Mouse (Mus musculus) C2C12 (cell line): ENCODE measurements around the gene Mst1. TPM values are rescaled to one million over a fixed set of nuclear protein-coding genes. Genes with fewer than 3 reads are reported as not detected.

ENCODE experiments used
- H3K27me3 ChIP-seq: one replicate; pipeline ENCODE4 v1.6.1; 2011; ENCODE audit not compliant: control insufficient read depth, insufficient read depth, insufficient read length
- H3K36me3 ChIP-seq: one replicate; pipeline ENCODE4 v1.6.1; 2011; ENCODE audit not compliant: control insufficient read depth, insufficient read depth
- H3K4me3 ChIP-seq: one replicate; pipeline ENCODE4 v1.5.1; 2011; ENCODE audit warnings: mild to moderate bottlenecking, control low read depth; ENCODE audit not compliant: poor library complexity, insufficient read depth, severe bottlenecking
- H3K79me2 ChIP-seq: one replicate; pipeline ENCODE4 v1.6.1; 2011; ENCODE audit not compliant: control insufficient read depth, insufficient read depth
- H3K79me3 ChIP-seq: one replicate; pipeline ENCODE4 v1.6.1; 2011; ENCODE audit warnings: low read depth, control low read depth
- H3ac ChIP-seq: one replicate; pipeline ENCODE3; 2011; ENCODE audit warnings: low read depth; ENCODE audit not compliant: control insufficient read depth, insufficient read length
- CEBPB ChIP-seq: IDR thresholded peaks from one replicate; pipeline ENCODE4 v1.6.1; 2011; ENCODE audit warnings: low read depth, mild to moderate bottlenecking, control low read depth, moderate library complexity
- CTCF ChIP-seq: IDR thresholded peaks from one replicate; pipeline ENCODE4 v1.5.1; 2011; ENCODE audit not compliant: control insufficient read depth, insufficient read depth, insufficient read length
- FOSL1 ChIP-seq: IDR thresholded peaks from one replicate; pipeline ENCODE4 v1.8.0; 2011; ENCODE audit warnings: mild to moderate bottlenecking, low read length; ENCODE audit not compliant: poor library complexity, insufficient read depth, severe bottlenecking
- MAX ChIP-seq: IDR thresholded peaks from one replicate; pipeline ENCODE4 v1.6.1; 2011; ENCODE audit warnings: mild to moderate bottlenecking, control low read depth
- MYOD1 ChIP-seq: IDR thresholded peaks from one replicate; pipeline ENCODE4 v1.6.1; 2011; ENCODE audit warnings: low read depth; ENCODE audit not compliant: control insufficient read depth, insufficient read length
- MYOG ChIP-seq: IDR thresholded peaks from one replicate; pipeline ENCODE4 v1.6.1; 2011; ENCODE audit not compliant: control insufficient read depth, insufficient read length; ENCODE audit errors: extremely low read depth
- USF1 ChIP-seq: IDR thresholded peaks from one replicate; pipeline ENCODE4 v1.6.1; 2011; ENCODE audit warnings: low read depth, mild to moderate bottlenecking, control low read depth, moderate library complexity
- polyA plus RNA-seq: library from polyadenylated mRNA; unstranded; fragments of >200 nt; fragmentation: generic; extraction: Trizol; gene quantifications from one replicate; pipeline ENCODE4 v1.2.1, GENCODE M21; 2012; ENCODE audit warnings: missing spikeins

Gene Mst1
- polyA plus RNA-seq, 1 experiment = 0.09 TPM

DNA sequence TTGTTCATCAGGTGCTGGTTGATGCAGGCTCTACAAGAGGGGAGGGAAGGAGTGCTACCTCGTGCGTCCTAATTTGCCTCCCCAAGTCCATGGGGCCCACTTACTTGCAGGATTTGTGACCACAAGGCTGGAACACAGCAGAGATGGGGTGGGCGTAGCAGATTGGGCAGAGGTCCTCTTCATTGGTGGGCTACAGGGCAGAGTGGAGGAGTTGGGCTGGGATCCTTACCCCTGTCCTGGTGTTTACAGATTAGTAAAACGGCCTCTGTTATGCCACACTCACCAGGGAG lies 28.4 kb upstream of the Mst1 start:
- H3K27me3 ChIP-seq = no peaks in the 10 kb centered on the region
- H3K79me3 ChIP-seq = peaks cover 1% of the 10 kb centered on the region
- H3K79me2 ChIP-seq = peaks cover 12% of the 10 kb centered on the region
- no peak overlapping the region for H3ac ChIP-seq
- no peak overlapping the region for H3K4me3 ChIP-seq
- H3K36me3 ChIP-seq = peaks cover 13% of the 10 kb centered on the region
- no peak for TF ChIP-seq CEBPB
- no peak for TF ChIP-seq CTCF
- no peak for TF ChIP-seq FOSL1
- no peak for TF ChIP-seq MAX
- no peak for TF ChIP-seq USF1
- TF ChIP-seq MYOD1 = no peak
- no peak for TF ChIP-seq MYOG

DNA sequence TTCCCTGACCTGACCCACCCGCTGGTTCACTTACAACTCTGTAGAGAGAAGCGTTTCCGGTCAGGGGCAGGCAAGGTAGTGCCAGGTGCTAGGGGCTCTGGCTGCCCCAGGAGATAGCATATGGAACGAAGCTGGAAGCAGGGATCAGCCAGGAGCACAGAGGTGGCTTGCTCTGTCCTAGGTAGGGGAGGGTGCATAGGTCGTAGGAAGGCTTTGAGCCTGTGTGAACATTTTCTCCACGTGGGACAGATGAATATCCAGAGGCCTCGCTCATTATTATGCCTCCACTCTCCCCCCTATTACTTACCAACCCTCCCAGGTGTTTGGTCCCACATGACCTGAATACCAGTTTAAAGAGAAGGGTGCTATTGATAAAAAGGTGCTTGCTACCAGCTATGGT lies 27.8 kb upstream of the Mst1 start:
- H3K36me3 ChIP-seq = peaks cover 13% of the 10 kb centered on the region
- H3ac ChIP-seq = no peak overlapping the region
- peaks cover 1% of the 10 kb centered on the region for H3K79me3 ChIP-seq
- H3K27me3 ChIP-seq = no peaks in the 10 kb centered on the region
- no peak overlapping the region for H3K4me3 ChIP-seq
- peaks cover 12% of the 10 kb centered on the region for H3K79me2 ChIP-seq
- TF ChIP-seq FOSL1 (no peak), MAX (no peak), CEBPB (no peak), CTCF (no peak), USF1 (no peak), MYOD1 (no peak), MYOG (no peak)

DNA sequence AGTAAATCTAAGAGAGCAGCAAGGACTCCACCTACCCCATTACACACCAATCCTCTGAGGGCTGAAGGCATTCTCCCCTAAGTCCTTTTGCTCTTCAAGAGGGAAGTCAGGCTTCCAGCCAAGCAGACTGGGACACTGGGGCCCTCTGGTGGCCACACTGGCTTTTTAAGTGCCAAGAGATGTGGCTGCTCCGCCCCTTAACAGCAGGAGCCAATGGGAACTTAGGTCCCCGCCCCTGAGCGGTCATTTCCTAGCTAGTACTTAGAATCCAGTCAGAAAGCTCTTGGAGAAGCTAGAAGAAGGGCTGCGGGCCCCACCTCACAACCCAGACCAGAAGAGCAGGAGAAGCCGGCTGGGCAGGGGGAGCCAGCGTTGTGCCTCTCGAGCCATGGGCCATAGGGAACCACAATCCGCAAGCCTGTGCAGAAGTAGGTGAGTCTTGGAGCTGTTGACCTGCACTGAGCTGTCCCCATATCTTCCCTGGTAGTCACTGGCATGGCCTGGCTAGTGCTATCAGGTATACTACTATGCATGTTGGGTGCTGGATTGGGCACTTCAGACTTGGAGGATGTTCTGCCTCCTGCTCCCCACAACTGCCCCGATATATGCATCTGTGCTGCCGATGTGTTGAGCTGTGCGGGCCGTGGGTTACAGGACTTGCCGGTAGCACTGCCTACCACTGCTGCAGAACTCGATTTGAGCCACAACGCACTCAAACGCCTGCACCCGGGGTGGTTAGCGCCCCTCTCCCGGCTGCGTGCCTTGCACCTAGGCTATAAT lies 27.2 kb upstream of the Mst1 start, which contains the start of gene Amigo3:
Gene Amigo3, plus strand, starts transcription at position 275 of the 780 bp plus-strand sequence.
- H3K27me3 ChIP-seq = no peaks in the 10 kb centered on the region
- H3K79me2 ChIP-seq = peaks cover 12% of the 10 kb centered on the region
- peaks cover 13% of the 10 kb centered on the region for H3K36me3 ChIP-seq
- H3ac ChIP-seq = no peak within 1 kb of the TSS
- H3K79me3 ChIP-seq = peaks cover 1% of the 10 kb centered on the region
- no peak within 1 kb of the TSS for H3K4me3 ChIP-seq
- TF ChIP-seq USF1 (no peak), MYOG (no peak), MAX (no peak), FOSL1 (no peak), CTCF (peak; percentile 63)

DNA sequence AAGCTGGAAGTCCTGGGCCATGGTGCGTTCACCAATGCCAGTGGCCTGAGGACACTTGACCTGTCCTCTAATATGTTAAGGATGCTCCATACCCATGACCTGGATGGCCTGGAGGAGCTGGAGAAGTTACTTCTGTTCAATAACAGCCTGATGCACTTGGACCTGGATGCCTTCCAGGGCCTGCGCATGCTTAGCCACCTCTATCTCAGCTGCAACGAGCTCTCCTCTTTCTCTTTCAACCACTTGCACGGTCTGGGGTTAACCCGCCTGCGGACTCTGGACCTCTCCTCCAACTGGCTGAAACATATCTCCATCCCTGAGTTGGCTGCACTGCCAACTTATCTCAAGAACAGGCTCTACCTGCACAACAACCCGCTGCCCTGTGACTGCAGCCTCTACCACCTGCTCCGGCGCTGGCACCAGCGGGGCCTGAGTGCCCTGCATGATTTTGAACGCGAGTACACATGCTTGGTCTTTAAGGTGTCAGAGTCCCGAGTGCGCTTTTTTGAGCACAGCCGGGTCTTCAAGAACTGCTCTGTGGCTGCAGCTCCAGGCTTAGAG lies 26.5 kb upstream of the Mst1 start:
- Histone ChIP-seq H3K27me3 (no peaks in the 10 kb centered on the region), H3K4me3 (no peak overlapping the region), H3K79me2 (peaks cover 12% of the 10 kb centered on the region), H3K36me3 (peaks cover 13% of the 10 kb centered on the region), H3K79me3 (peaks cover 1% of the 10 kb centered on the region), H3ac (no peak overlapping the region)
- TF ChIP-seq CEBPB (no peak), MYOG (no peak), USF1 (no peak), CTCF (no peak), FOSL1 (no peak)

DNA sequence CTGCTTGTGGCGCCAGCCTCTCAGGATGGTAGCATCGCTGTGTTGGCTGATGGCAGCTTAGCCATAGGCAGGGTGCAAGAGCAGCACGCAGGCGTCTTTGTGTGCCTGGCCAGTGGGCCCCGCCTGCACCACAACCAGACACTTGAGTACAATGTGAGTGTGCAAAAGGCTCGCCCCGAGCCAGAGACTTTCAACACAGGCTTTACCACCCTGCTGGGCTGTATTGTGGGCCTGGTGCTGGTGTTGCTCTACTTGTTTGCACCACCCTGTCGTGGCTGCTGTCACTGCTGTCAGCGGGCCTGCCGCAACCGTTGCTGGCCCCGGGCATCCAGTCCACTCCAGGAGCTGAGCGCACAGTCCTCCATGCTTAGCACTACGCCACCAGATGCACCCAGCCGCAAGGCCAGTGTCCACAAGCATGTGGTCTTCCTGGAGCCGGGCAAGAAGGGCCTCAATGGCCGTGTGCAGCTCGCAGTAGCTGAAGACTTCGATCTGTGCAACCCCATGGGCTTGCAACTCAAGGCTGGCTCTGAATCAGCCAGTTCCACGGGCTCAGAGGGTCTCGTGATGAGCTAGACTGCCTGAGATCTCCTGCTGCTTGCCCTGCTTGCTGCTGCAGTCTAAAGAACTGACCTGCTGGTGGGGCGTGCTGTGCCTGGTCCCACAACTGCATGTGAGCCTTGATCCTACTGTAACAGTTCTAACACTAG lies 25.8 kb upstream of the Mst1 start:
- H3K4me3 ChIP-seq = no peak overlapping the region
- no peaks in the 10 kb centered on the region for H3K27me3 ChIP-seq
- no peak for TF ChIP-seq CEBPB
- TF ChIP-seq FOSL1 = no peak
- TF ChIP-seq MYOD1 = no peak
- TF ChIP-seq USF1 = no peak
- TF ChIP-seq MYOG = no peak
- no peak for TF ChIP-seq CTCF
- no peak for TF ChIP-seq MAX
- peaks cover 1% of the 10 kb centered on the region for H3K79me3 ChIP-seq
- no peak overlapping the region for H3ac ChIP-seq
- peaks cover 8% of the 10 kb centered on the region for H3K79me2 ChIP-seq
- peaks cover 13% of the 10 kb centered on the region for H3K36me3 ChIP-seq
